Mouse (Mus musculus) lung, embryonic 14.5 days (tissue): ENCODE measurements at regions not wholly inside any gene's neighbourhood (a gene's known extent, or its start where the extent isn't known, plus 50 kb on each side); places are given as distances from the start of the nearest gene placed in this dataset.

Experiments
- ATAC-seq: fragments of 200-750 bp; cut with Nextera tagmentation; 2 replicates; pipeline ENCODE4 v1.8.0; 2017; ENCODE audit warnings: mild to moderate bottlenecking, moderate TSS enrichment, moderate library complexity; ENCODE audit not compliant: insufficient read depth
- DNase-seq: peaks from one replicate; pipeline ENCODE4 v3.0.0-alpha.2; 2015
- H3K27ac ChIP-seq: fragments of 300-500 bp; sonication (generic); 2 replicates; pipeline ENCODE4 v1.5.1; 2014; ENCODE audit warnings: low read depth, mild to moderate bottlenecking, moderate library complexity
- H3K27me3 ChIP-seq: fragments of 300-500 bp; sonication (generic); 2 replicates; pipeline ENCODE4 v1.6.1; 2014; ENCODE audit warnings: low read length, control low read depth; ENCODE audit not compliant: insufficient read depth
- H3K36me3 ChIP-seq: fragments of 300-500 bp; sonication (generic); 2 replicates; pipeline ENCODE4 v1.6.1; 2014; ENCODE audit warnings: control low read depth; ENCODE audit not compliant: insufficient read depth
- H3K4me1 ChIP-seq: fragments of 300-500 bp; sonication (generic); 2 replicates; pipeline ENCODE4 v1.6.1; 2014; ENCODE audit warnings: antibody characterized with exemption, control low read depth; ENCODE audit not compliant: insufficient read depth
- H3K4me2 ChIP-seq: fragments of 300-500 bp; sonication (generic); 2 replicates; pipeline ENCODE4 v1.6.1; 2014; ENCODE audit warnings: mild to moderate bottlenecking
- H3K4me3 ChIP-seq: fragments of 300-500 bp; sonication (generic); 2 replicates; pipeline ENCODE4 v1.5.1; 2014; ENCODE audit warnings: low read depth, low read length
- H3K9ac ChIP-seq: fragments of 300-500 bp; sonication (generic); 2 replicates; pipeline ENCODE4 v1.6.1; 2014
- H3K9me3 ChIP-seq: fragments of 300-500 bp; sonication (generic); 2 replicates; pipeline ENCODE4 v1.6.1; 2016; ENCODE audit warnings: low read depth, low read length, control low read depth
- CTCF ChIP-seq: IDR thresholded peaks from 2 replicates; pipeline ENCODE4 v1.5.1; 2016; ENCODE audit warnings: antibody characterized with exemption, low read depth
- WGBS: fragments of 180-500 bp; shearing (Covaris S2); extraction: QIAGEN DNeasy Blood & Tissue Kit; methylation state at CpG from one replicate; pipeline ENCODE4 v1.1.7; 2014; 5-methylcytosine and 5-hydroxymethylcytosine counted together

- no peak overlapping the region for H3K9ac ChIP-seq
Observed at GRCm38 (mm10) chr12:99636234-99636633, 72.9 kb upstream of the Foxn3 start.

GRCm38 (mm10) chr12:99635361-99635760 is 72.0 kb upstream of the Foxn3 start:
- 70% methylated on average over 4 of the region's 4 CpGs for WGBS
- H3K27me3 ChIP-seq, result no peaks in the 10 kb centered on the region

More at GRCm38 (mm10) chr12:99636234-99636633, 72.9 kb upstream of the Foxn3 start:
- Histone ChIP-seq H3K9me3 (no peaks in the 10 kb centered on the region), H3K36me3 (no peaks in the 10 kb centered on the region), H3K4me3 (no peak overlapping the region), H3K27me3 (no peaks in the 10 kb centered on the region), H3K27ac (no peak overlapping the region), H3K4me2 (no peak overlapping the region), H3K4me1 (no peaks in the 10 kb centered on the region)
- ATAC-seq (no peak), DNase-seq (no peak)
- WGBS, result 78% methylated on average over 3 of the region's 3 CpGs
- no peak for TF ChIP-seq CTCF

GRCm38 (mm10) chr12:99634726-99635125 is 71.3 kb upstream of the Foxn3 start:
- ATAC-seq, result no peak
- no peaks in the 10 kb centered on the region for H3K36me3 ChIP-seq
- no peaks in the 10 kb centered on the region for H3K27me3 ChIP-seq
- 88% methylated on average over 4 of the region's 4 CpGs for WGBS
- H3K4me3 ChIP-seq, result no peak overlapping the region
- no peak for TF ChIP-seq CTCF
- no peaks in the 10 kb centered on the region for H3K9me3 ChIP-seq
- no peak overlapping the region for H3K4me2 ChIP-seq
- no peaks in the 10 kb centered on the region for H3K4me1 ChIP-seq
- no peak for DNase-seq
- H3K27ac ChIP-seq, result no peak overlapping the region
- no peak overlapping the region for H3K9ac ChIP-seq

More at GRCm38 (mm10) chr12:99635361-99635760, 72.0 kb upstream of the Foxn3 start:
- no peaks in the 10 kb centered on the region for H3K36me3 ChIP-seq
- H3K4me3 ChIP-seq, result no peak overlapping the region
- no peak overlapping the region for H3K27ac ChIP-seq
- H3K4me2 ChIP-seq, result no peak overlapping the region
- ATAC-seq, result no peak
- H3K9ac ChIP-seq, result no peak overlapping the region
- no peaks in the 10 kb centered on the region for H3K9me3 ChIP-seq
- TF ChIP-seq CTCF, result no peak
- no peaks in the 10 kb centered on the region for H3K4me1 ChIP-seq
- no peak for DNase-seq

DNA sequence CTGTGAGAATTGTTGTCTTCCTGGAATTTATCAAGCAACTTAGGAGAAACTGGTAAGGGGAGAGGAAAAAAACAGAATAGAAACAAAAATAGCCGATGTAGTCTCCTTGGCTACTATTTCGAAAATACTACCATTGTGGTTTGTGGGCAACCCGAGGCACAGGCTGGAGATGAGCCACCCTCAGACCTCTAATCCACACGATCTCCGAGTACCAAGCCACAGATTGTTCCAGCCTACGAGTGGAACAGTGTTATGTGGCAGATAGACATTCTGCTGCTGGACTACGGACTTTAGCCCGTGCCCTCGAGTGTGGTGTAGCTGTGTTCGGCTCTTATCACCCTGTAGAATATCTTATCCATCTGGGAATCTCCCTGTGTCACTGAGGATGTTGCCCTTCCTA is 70.3 kb upstream of the Foxn3 start:
- Histone ChIP-seq H3K27ac (no peak overlapping the region), H3K27me3 (no peaks in the 10 kb centered on the region), H3K9ac (no peak overlapping the region), H3K36me3 (no peaks in the 10 kb centered on the region), H3K4me1 (no peaks in the 10 kb centered on the region), H3K4me2 (no peak overlapping the region), H3K9me3 (no peaks in the 10 kb centered on the region), H3K4me3 (no peak overlapping the region)
- WGBS, result 83% methylated on average over 10 of the region's 10 CpGs
- no peak for TF ChIP-seq CTCF
- no peak for ATAC-seq
- DNase-seq, result no peak

DNA sequence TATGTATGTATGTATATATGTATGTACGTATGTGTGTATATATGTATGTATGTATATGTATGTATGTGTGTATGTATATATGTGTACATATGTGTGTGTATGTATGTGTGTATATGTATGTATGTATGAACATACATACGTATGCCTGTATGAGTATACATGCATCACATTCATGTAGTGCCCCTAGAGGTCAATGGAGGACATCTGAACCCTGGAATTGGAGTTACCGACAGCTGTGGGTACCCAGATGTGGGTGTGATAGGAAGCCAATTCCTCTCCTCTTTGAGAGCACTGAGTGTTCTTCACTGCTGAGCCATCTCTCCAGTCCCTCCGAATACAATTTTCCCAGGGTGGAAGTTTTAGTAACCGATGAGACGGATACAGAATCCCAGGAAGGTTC is 69.6 kb upstream of the Foxn3 start:
- H3K4me1 ChIP-seq, result 0 out of 2 replicates have a peak, but pooled peaks cover 3% of the 10 kb centered on the region
- H3K9ac ChIP-seq, result no peak overlapping the region
- ATAC-seq (no peak), DNase-seq (no peak)
- no peaks in the 10 kb centered on the region for H3K9me3 ChIP-seq
- TF ChIP-seq CTCF, result no peak
- H3K27me3 ChIP-seq, result no peaks in the 10 kb centered on the region
- no peak overlapping the region for H3K27ac ChIP-seq
- no peak overlapping the region for H3K4me2 ChIP-seq
- 83% methylated on average over 6 of the region's 6 CpGs for WGBS
- H3K4me3 ChIP-seq, result no peak overlapping the region
- H3K36me3 ChIP-seq, result no peaks in the 10 kb centered on the region

DNA sequence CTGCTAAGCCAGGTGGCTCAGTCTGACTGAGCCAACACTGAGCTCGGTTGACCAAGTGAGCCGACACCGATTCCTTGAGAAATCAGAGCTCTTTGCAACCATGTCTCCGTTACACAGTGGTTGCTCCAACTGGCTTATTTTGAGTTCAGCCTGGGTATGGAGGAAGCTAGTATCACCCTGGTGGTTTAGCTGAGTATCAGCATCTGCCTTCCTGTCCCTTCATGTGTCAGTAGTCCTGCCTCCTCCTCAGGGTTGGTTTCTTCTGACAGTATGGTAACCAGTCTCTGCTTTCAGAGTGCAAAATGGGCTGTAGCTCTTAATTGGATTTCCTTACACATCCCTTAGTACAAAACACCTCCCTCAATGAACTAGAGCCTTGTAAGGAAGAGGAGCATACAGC is 66.2 kb upstream of the Foxn3 start:
- Histone ChIP-seq H3K27ac (no peak overlapping the region), H3K4me2 (no peak overlapping the region), H3K4me3 (no peak overlapping the region), H3K9ac (no peak overlapping the region), H3K4me1 (0 out of 2 replicates have a peak, but pooled peaks cover 4% of the 10 kb centered on the region), H3K27me3 (no peaks in the 10 kb centered on the region), H3K36me3 (no peaks in the 10 kb centered on the region), H3K9me3 (no peaks in the 10 kb centered on the region)
- 90% methylated on average over 4 of the region's 4 CpGs for WGBS
- TF ChIP-seq CTCF, result no peak
- DNase-seq (no peak), ATAC-seq (no peak)

DNA sequence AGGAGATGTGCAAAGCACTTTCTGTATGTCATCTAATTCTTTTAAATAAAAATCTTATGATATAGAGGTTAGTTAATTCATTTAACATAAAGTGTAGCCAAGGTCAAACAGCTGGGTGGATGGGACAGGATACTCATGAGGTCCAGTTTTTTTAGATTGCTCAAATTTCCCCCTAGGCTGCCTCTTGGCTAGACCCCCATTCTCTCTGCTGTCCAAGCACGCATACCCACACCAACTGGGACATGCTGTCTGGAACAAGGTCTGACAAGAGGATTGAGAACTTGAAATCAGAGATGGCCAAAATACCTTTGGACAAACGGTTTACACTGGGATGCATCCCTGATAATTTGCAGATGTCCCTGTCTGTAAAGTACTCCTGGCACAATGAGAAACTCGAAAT is 65.0 kb upstream of the Foxn3 start:
- Histone ChIP-seq H3K4me3 (no peak overlapping the region; the same call in 1 of the 2 replicates), H3K4me1 (0 out of 2 replicates have a peak, but pooled peaks cover 4% of the 10 kb centered on the region), H3K9me3 (no peaks in the 10 kb centered on the region), H3K27ac (no peak overlapping the region), H3K4me2 (peak overlapping the region; percentile 83), H3K9ac (no peak overlapping the region), H3K27me3 (no peaks in the 10 kb centered on the region), H3K36me3 (no peaks in the 10 kb centered on the region)
- DNase-seq (no peak), ATAC-seq (peak; percentile 26; the same call in 1 of the 2 replicates)
- 53% methylated on average over 3 of the region's 3 CpGs for WGBS
- TF ChIP-seq CTCF, result no peak

DNA sequence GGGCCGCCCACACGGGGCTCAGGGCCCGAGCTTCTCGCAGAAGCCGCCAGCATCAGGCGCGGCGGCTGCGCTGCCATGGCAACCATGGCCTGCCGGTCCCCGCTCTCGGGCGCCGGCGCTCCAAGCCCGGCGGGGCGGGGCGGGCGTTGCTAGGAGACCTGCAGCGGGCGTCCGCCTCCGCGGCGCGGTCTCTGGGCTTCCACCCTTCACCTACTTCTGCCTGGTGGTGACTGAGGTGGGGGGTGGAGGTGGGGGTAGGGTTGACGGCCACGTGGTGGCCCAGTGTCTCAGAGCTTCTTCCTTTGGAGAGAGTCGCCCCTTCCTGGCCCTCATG is 64.5 kb upstream of the Foxn3 start:
- H3K4me1 ChIP-seq, result 0 out of 2 replicates have a peak, but pooled peaks cover 4% of the 10 kb centered on the region
- TF ChIP-seq CTCF, result no peak
- ATAC-seq (peak; percentile 93), DNase-seq (peak; percentile 95)
- H3K4me2 ChIP-seq, result peak overlapping the region; percentile 83
- H3K4me3 ChIP-seq, result peak overlapping the region; percentile 64
- H3K36me3 ChIP-seq, result no peaks in the 10 kb centered on the region
- H3K27me3 ChIP-seq, result no peaks in the 10 kb centered on the region
- H3K9ac ChIP-seq, result peak overlapping the region; percentile 47
- WGBS, result under 1% methylated on average over 30 of the region's 30 CpGs
- no peak overlapping the region for H3K27ac ChIP-seq
- H3K9me3 ChIP-seq, result no peaks in the 10 kb centered on the region
